Mouse (Mus musculus): ENCODE results near the gene Efhd1.
A peak's percentile ranks its signal among the peaks of the same experiment; 100 is the strongest.

- TF ChIP-seq CTCF (conservative IDR thresholded peaks at IDR 0.05; ENCODE audit: low read length) = peak; percentile 95
- no peak for TF ChIP-seq NANOG (IDR thresholded peaks at IDR 0.05; ENCODE audit: borderline replicate concordance, low read length)
Measured at GRCm38 (mm10) chr1:87245929-87246815, 18.0 kb upstream of the Efhd1 start.

Data from E14TG2a.4 (cell line).